Mouse (Mus musculus): ENCODE data around the gene Eps8.

Gene Eps8

DNA sequence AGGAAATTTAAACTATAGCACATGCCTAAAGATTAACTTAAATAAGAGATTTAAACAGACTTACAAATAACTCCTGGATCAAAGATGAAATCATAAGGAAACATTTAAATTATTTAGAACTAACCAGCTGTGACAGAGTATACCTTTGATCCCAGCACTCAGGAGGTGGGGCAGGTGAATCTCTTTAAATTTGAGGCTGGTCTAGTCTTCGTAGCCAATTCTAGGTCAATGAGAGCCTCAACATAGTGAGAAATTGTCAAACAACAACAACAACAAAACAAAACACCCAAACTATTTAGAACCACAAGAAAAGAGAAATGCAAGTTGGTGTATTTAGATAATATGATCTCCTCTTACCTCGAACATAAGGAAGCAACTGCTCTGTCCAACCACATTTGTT, at the start of gene Eps8:
Gene Eps8 (minus strand): TSS at position 101 of the 400 bp plus-strand sequence.
- no peak for DNase-seq (ENCODE audit: low spot score)

DNA sequence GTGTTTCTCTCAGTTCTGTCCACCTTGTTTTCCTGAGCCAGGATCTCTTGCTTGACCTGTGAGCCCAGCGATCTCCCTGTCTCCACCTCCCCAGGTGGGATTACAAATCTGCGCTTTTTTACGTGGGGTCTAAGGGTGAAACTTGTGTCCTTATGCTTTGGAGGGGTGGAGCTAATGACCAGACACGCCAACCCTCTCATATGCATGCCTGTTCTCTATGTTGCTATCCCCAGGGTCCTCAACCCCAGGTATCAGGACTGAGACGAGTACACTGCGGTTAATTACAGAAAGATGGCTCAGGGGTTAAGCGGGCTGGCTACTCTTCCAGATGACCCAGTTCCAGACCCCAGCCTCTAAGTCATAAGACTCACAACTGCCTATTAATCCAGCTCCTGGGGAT, 48.8 kb upstream of the Eps8 start:
- no peak for DNase-seq (ENCODE audit: low spot score)

DNA sequence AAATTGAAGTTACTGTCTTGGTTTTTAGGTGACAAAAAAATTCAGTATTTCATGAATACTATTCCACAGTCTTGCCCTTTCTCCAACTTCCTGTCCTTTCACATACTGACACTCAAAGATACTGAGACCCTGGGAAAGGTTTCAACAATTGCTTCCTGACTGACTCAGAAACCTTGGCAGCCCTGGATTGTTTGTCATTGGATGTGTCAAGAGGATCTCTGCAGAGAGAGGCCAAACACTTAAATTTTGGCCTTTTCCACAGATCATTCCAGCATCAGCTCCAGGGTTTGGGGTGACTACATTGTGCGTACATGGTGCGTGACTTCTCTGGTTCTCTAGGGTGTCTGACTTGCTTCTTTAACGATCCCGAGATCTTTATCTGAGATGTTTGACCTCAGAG, 48.2 kb upstream of the Eps8 start:
- no peak for DNase-seq (ENCODE audit: low spot score)

DNA sequence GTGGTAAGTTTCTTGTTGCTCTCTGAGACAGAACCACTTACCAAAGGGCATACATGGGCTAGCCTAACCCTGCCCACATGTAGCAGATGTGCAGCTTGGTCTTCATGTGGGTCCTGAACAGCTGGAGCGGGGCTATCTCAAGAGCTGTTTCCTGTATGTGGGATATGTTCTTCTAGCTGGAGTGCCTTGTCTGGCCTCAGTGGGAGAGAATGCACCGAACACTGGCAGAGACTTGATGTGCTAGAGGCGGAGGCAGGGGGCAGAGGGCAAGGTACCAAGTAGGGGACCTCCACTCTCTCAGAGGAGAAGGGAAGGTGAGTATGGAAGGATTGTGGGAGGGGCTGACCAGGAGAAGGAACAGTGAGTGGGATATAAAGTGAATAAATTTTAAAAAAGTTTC, 47.5 kb upstream of the Eps8 start:
- no peak for DNase-seq (ENCODE audit: low spot score)

DNA sequence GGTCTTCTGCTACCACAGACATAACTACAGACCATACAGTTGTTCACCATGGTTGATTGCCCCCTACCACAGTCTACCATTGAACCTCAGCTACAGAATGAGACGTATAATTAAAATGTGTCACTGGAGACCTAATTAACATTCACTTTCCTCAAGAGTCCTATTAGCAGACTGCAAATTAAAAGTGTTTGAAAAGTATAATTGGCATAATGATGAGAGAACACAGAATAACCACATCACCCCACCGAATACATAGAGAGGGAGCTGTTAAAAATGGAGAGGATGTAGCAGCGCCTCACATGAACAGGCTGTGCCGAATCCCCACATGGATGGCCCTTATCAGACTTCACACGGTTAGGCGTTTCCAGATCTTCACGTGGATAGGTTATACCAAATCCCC, 44.8 kb upstream of the Eps8 start:
- DNase-seq (ENCODE audit: low spot score): no peak

DNA sequence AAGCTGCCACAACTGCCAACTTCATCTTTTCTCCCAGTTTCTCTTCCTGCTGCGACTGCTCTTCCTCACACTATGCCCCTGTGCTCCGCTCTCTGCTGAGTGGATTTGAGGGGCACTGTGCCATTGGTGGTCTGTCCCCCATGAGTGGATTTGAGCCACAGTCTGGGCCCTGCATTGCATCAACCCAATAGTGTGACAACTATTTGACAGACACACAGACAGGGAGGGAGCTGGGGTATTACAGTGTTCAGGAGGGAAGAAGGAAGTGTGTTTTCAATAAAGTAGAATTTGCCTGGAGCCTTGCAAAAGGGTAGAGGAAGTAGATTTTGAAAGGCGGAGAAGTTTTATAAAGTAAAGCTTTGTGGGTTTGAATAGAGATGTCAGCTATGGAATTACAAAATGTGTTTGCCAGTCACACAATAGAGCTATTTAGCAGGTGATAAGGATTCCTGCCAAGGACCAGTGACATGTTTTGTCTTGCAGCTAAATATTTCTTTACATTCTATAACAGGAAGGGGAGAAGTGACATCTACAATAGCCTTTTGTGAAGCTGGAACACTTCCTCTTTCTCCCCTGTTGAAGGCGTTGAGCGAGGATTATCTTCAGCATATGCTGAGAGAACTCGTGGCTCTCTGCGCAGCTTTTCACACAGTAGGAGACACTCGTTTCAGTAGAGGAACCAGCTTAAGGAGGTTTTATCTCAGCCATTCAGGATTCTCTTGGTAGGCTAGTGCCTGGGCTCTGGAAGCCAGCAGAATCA, 41.9 kb upstream of the Eps8 start:
- DNase-seq (ENCODE audit: low spot score): no peak

DNA sequence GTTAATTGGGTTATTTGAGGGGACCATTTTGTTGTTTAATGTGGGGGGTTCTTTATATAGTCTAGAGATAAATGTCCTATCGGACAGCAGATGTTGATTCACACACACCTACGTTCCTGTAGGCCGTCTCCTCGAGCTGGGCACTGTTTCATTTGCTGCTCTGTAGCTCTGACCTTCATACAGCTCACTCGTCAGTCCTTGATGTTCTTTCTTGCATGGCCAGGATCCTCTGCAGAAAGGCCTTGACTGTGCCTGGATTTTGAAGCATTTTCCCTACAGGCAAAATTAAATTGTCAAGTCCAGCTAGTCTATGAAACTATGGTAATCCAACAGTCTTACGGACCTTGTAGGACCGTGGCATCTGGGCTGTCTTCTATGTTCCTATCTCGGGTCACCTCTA, 40.4 kb upstream of the Eps8 start:
- DNase-seq (ENCODE audit: low spot score): no peak

DNA sequence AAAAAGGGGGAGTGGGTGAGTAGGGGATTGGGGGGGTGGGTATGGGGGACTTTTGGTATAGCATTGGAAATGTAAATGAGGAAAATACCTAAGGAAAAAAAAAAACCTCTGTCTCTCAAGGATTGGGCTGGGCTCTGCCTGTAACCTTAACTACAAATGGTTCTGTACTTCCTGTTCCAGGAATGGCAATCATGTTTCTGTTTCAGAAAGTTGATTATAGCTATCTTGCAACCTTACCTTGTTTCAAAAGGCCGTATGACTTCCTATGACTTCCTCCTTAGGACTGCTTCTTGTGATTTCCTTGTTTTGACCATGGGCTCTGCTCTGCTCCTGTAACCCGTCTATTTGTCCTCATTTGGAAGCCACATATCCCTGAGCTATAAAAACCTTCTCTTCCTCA, 39.6 kb upstream of the Eps8 start:
- no peak for DNase-seq (ENCODE audit: low spot score)

DNA sequence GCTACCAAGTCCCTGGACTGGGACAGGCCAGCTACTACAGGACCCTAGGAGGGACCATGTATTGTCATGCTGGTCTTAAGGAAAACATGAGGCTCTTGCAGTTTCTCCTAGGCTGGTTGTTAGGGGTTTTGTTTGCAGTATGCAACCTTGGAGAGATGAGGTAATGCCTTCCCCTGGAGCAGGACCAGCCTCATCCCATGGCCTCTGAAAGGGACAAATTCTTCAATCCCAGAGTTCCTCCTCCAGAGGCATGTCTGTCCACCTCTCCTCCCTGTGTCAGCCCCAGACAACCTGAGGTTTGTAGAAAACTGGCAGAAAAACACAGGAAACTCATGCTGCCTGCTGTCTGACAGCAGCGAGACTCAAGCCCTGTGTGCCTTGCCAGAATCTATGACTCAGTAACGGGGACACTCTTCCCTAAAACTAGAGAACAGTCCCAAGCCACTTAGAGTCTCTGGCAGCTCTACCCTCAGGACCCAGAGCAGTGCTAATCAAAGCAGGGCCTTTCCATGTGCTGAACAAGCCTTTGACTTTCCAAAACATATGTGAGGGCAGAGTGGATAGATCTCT, 36.0 kb upstream of the Eps8 start:
- DNase-seq (ENCODE audit: low spot score): no peak

DNA sequence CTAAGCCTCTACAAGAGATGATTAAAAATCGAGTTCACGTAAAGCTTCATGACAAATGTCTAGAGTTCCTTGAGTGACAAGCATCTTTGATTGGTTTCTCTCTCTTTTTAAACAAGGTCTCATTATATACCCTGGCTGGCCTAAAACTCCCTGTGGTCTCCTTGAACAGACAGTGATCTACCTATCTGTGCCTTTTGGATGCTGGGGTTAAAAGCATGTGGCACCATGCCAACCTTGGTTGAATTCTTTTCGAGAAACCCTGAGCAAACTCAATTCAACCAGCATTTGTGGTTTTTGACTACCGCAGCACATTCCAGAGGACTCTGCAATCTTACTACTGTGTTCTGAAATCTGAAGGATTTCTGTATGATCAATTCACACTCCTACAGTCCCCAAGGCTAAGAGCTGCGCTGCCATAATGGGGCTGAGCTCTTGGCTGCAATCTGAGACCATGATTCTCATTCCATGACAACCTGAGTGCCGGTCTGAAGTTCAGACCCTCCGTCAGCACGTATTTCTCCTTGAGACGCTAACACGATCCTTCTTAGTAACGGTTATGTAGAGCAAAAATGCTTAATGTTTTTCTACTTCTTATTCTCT, 33.9 kb upstream of the Eps8 start:
- no peak for DNase-seq (ENCODE audit: low spot score)

DNA sequence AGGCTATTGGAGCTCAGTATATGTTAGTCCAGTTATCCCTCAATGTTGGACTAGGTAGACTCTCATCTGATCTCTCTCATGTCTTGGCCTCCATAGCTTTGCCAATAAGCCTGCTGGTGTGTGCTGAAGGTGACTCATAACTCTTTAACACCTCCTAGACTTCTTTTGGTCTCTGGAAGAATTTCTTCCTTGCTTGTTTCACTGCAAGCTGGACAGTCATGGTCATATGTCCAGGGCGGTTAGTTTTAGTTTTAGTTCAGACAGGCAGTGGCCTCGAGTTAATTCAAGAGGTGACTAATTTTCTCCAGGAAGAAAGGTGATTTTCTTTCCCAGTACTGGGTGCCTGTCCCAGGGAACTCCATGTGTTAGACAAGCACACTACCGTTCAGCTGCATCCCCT, 33.4 kb upstream of the Eps8 start:
- DNase-seq (ENCODE audit: low spot score): no peak

DNA sequence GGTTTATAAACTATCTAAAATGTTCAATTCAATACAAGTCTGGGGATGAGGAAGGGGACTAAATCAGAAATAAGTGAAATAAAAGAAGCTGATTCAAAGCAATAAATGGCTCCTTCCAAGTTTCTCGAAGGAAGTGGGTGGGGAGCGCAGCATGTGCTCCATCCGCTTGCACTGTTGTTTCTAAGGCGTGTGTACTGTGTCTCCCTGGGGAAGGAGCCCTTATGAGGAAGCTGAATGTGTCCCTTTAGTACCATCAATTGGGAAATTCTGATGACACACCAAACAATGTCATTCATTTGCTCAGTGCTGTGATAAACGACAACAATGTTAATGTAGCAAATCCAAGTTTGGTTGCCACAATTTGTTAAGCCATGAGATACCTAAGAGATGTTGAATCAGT, 33.0 kb upstream of the Eps8 start:
- no peak for DNase-seq (ENCODE audit: low spot score)

DNA sequence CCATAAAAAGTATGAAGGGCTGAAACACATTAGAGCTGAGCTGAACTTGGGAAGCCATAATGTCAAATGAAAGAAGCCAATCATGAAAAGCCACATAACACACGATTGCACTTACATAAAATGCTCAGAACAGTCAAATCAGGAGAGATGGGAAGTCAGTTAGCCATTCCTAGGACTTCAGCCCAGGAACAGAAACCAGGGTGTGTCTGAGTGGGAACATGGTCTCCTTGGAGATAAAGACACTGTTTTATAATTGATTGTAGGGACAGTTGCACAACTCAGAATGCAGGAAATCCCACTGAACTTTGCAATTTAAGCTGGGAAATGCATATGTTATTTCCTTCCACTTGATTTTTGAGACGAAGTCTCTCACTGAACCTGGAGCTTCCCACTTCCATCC, 28.0 kb upstream of the Eps8 start:
- no peak for DNase-seq (ENCODE audit: low spot score)

DNA sequence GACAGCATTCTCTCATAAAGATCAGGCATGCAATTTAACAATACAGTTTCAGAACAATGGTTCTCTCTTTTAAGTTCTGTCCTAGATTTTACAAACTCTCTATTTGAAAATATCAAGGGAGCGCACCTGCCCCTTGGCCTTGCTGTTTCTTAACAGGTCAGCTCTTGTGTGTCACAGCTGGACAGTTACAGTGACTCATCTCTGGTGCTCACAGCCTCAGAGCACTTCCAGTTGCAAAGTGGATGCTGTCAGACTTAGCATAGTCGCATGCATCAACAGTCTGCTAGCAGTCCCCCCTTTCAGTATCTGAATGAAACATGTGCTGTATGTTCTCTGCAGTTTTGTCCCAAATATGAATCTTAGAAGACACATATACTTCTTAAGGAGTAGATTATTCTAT, 26.3 kb upstream of the Eps8 start:
- no peak for DNase-seq (ENCODE audit: low spot score)

DNA sequence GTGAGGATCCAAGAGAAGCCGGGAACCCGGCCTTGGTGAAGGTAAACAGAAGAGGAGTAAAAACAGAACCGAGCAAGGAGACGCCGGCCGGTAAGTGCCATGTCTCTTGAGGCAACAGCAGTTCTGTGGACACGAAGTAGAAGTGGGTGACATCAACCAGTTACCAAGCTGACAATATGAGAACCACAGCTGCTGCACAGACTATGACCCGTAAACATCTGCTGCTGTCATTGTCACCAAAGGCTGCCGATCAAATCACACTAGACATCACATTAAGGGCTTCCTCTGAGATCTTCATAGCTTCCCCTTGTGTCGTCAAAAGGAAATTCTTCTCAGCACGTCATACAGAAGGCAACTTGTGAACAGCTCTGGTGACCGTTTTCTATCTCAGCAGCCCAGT, 21.9 kb upstream of the Eps8 start:
- DNase-seq (ENCODE audit: low spot score): no peak

DNA sequence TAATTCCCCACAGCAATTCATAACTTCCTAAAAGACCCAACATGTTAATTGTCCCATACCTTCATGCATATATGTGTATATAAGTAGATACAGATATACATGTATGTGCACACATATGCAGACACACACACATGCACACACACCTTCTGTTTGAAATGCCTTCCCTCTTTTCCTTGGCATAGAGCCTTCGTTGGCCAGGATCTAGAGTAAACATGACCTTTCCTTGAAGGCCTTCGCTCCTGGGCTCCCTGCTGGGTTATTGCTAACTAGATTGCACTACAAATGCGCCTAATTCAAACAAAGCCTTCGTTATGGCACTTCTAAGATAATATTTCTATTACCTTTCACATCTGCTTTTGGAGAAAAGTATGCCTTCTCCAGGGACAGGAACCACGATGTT, 20.9 kb upstream of the Eps8 start:
- DNase-seq (ENCODE audit: low spot score): no peak

DNA sequence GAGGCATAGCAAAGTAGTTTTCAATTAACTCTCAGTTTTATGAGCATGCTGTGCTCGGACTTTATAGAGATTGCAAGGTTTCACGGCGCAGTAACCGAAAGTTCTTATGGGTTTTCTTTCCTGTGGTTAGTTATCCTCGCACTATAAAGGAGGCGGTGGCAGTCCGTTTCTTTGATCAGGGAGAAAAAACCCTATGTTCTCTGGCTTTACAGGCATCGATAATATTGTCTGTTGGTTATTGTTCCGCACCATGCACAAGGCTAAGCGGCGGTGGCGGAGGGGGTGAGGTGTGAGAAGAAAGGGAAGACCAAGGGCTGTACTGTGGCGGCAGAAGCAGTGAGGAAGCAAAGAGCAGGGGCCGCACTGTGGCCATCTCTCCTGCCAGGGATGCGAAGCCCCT, 18.6 kb upstream of the Eps8 start:
- DNase-seq (ENCODE audit: low spot score): no peak

DNA sequence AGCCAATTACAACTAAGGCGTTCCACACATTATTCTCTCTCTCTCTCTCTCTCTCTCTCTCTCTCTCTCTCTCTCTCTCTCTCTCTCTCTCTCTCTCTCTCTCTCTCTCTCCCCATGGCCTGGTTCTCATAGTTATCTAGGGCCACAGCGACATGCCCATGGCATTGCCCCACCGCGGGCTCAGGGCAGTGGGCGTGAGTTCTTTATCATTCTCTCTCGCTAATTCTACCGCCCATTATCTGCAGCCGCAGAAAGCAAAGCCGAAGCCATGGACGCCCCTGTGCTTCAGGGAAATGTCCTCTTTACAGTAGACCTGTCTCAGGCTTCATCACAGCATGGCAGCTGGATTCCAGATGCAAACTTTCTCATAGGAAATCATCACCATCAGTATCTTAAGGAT, 16.9 kb upstream of the Eps8 start:
- DNase-seq (ENCODE audit: low spot score): no peak

DNA sequence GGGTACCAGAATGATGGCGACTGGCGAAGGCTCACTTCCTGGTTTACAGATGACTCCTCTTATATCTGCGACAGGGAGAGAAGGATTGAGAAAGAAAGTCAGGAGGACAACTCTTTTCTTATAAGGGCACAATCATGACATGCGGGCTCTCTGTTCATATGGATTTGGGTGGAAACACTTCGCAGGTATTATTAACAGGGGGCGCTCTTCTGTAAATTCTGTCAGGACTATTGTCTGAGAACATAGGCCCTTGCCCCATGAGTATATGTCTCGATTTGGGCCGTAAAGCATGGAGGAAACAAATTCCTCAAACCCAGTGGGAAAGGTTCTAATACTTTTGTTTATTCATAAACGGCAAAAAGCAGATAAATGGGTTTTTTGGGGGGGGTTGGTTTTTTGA, 16.1 kb upstream of the Eps8 start:
- no peak for DNase-seq (ENCODE audit: low spot score)

DNA sequence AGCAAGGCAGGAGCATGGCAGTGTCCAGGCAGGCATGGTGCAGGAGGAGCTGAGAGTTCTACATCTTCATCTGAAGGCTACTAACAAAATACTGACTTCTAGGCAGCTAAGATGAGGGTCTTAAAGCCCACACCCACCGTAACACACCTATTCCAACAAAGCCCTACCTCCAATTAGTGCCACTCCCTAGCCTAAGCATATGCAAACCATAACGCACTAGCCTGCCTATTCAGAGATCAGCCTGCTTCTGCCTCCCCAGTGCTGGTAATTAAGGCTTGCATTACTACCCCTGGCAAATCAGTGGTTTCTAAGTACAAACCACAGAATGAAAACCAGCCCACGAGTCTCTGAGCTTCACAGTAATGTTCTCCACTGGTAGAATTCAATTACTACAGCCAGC, 15.2 kb upstream of the Eps8 start:
- DNase-seq (ENCODE audit: low spot score): no peak

DNA sequence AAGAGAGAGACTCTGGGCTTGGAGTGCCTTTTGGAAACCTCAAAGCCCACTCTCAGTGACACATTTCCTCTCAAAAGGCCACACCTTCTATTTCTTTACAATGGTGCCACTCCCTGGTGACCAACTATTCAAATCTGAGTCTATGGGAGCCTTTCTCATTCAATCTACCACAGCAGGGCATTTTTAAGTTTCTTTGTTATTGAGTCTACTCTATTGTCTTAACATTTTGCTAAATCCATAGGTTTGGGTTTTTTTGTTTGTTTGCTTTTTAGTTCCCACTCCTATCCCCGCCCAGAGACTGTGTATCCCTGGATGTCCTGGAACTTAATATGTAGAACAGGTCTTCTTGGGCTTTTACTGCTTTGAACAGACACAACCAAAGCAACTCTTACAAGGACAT, 14.8 kb upstream of the Eps8 start:
- DNase-seq (ENCODE audit: low spot score): no peak

DNA sequence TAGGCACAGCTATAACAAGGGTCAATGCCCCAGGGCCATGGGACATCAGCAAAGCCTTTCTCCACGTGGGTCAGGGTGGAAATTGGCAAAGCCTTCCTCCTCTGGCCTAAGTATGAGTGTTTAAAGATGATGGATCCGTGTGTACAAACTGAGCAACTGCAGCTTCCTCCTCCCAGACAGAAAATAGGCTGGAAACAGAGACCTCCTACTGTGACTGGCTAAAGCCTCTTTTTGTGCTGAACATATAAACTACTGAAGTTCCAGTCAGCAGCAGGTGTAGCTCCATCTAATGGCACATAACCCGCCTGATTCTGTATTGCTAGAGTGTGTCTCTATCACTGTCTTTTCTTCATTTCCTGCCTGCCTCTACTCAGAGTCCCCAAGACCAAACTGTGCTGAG, 13.7 kb upstream of the Eps8 start:
- DNase-seq (ENCODE audit: low spot score): no peak

DNA sequence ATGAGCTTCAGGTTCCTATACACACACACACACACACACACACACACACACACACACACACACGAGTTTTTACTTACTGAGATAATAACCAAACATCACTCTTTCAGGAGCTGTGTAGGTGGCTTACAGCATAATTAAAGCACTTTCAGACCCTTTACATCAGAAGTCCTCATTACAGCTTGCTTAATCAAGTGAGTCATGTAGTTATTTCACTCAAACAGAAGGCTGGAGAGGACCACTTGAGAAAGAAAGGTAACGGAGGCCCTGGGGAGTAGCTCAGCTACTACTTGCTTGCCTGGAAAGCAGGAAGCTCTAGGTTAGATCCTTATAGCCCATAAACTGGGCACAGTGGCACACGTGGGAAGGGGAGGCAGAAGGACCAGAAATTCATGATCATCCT, 13.0 kb upstream of the Eps8 start:
- no peak for DNase-seq (ENCODE audit: low spot score)

DNA sequence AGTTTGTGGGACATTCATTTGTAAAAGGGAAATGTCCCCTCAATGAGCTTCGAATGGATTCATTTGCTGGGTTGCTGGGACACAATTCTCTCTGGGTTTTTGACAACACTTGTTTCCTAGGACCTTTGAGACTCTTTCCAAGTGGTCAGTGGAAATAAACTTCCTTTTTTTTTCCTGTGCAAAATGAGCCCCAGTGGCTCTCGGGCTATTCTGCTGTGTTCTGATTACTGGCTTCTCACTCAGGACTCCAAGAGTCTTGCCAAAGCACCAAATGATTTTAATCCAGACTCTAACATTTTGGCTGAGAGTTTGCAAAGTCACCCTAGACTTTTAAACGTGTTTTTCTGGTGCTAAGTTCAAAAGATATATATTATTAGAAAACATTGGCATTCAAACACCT, 10.3 kb upstream of the Eps8 start:
- no peak for DNase-seq (ENCODE audit: low spot score)
